Mouse (Mus musculus): ENCODE measurements around the gene Trim67.

- TF ChIP-seq CTCF (IDR thresholded peaks at IDR 0.05; ENCODE audit: borderline replicate concordance, insufficient read depth, low read depth, low read length) (no peak), POLR2A (IDR thresholded peaks at IDR 0.05; ENCODE audit: borderline replicate concordance, insufficient read depth, low read length) (no peak)
These were observed 7.7 kb downstream of the Trim67 start for GRCm38 (mm10) chr8:124800542-124800941.
